Mouse (Mus musculus) MEL (cell line): ENCODE data around the gene Npm3. TPM values are rescaled to one million over a fixed set of nuclear protein-coding genes. Genes with fewer than 3 reads are reported as not detected.

Experiments
- DNase-seq: peaks from one replicate; pipeline ENCODE4 v3.0.0; 2011; ENCODE audit warnings: low read depth, low spot score
- H3K27ac ChIP-seq: 2 replicates; pipeline ENCODE4 v1.5.1; 2012; ENCODE audit warnings: low read depth, mild to moderate bottlenecking, control low read depth, low read length, moderate library complexity; ENCODE audit not compliant: control insufficient read depth
- H3K27me3 ChIP-seq, 2 experiments: fragments of 150-350 bp in 1 of 2; sonication (generic) in 1 of 2; 2 replicates each; pipeline ENCODE4 v1.6.1; 2012; ENCODE audit warnings: low read length in 2 of 2, mild to moderate bottlenecking in 2 of 2, improper control_type of control experiment in 1 of 2, moderate library complexity in 1 of 2; ENCODE audit not compliant: insufficient read depth in 2 of 2, control insufficient read depth in 1 of 2
- H3K36me3 ChIP-seq, 2 experiments: 2 replicates each; pipeline ENCODE4 v1.6.1; 2012 to 2014; ENCODE audit warnings: low read length in 2 of 2, improper control_type of control experiment in 1 of 2, inconsistent platforms in 1 of 2, mild to moderate bottlenecking in 1 of 2; ENCODE audit not compliant: insufficient read depth in 2 of 2, control insufficient read depth in 1 of 2
- H3K4me1 ChIP-seq, 2 experiments: fragments of 150-350 bp in 1 of 2; sonication (generic) in 1 of 2; 2 replicates each; pipeline ENCODE4 v1.6.1; 2012; ENCODE audit warnings: low read length in 2 of 2, improper control_type of control experiment in 1 of 2, mild to moderate bottlenecking in 1 of 2; ENCODE audit not compliant: insufficient read depth in 2 of 2, control insufficient read depth in 1 of 2
- H3K4me3 ChIP-seq, 2 experiments: fragments of 150-350 bp in 1 of 2; sonication (generic) in 1 of 2; 2 replicates each; pipeline ENCODE4 v1.5.1; 2012; ENCODE audit warnings: low read depth in 2 of 2, low read length in 2 of 2, mild to moderate bottlenecking in 2 of 2, moderate library complexity in 2 of 2, control low read depth in 1 of 2, improper control_type of control experiment in 1 of 2; ENCODE audit not compliant: control insufficient read depth in 1 of 2, insufficient read depth in 1 of 2
- H3K79me2 ChIP-seq: 2 replicates; pipeline ENCODE4 v1.6.1; 2012; ENCODE audit warnings: mild to moderate bottlenecking, low read length, moderate library complexity; ENCODE audit not compliant: control insufficient read depth, poor library complexity, insufficient read depth
- H3K9ac ChIP-seq: 2 replicates; pipeline ENCODE4 v1.6.1; 2012; ENCODE audit warnings: low read depth, mild to moderate bottlenecking, control low read depth, low read length, moderate library complexity; ENCODE audit not compliant: control insufficient read depth, poor library complexity, severe bottlenecking
- H3K9me3 ChIP-seq: fragments of 150-350 bp; sonication (generic); replicated peaks from 2 replicates; pipeline ENCODE4 v1.6.1; 2012; ENCODE audit warnings: mild to moderate bottlenecking, low read length, improper control_type of control experiment, moderate library complexity; ENCODE audit not compliant: insufficient read depth
- E2F4 ChIP-seq: IDR thresholded peaks from 2 replicates; pipeline ENCODE4 v1.6.1; 2011; ENCODE audit warnings: low read depth, low read length, improper control_type of control experiment, borderline replicate concordance
- EP300 ChIP-seq, 2 experiments: IDR thresholded peaks; 2 replicates each; pipeline ENCODE4 v1.6.1; 2011; ENCODE audit warnings: improper control_type of control experiment in 2 of 2, low read length in 2 of 2, low read depth in 1 of 2, mild to moderate bottlenecking in 1 of 2
- JUND ChIP-seq: IDR thresholded peaks from 2 replicates; pipeline ENCODE4 v1.6.1; 2011; ENCODE audit warnings: low read depth, mild to moderate bottlenecking, improper control_type of control experiment, low read length
- MAFK ChIP-seq: IDR thresholded peaks from 2 replicates; pipeline ENCODE4 v1.6.1; 2011; ENCODE audit warnings: low read depth, mild to moderate bottlenecking, low read length, improper control_type of control experiment, borderline replicate concordance
- MAX ChIP-seq: IDR thresholded peaks from 2 replicates; pipeline ENCODE4 v1.6.1; 2011; ENCODE audit warnings: low read length, improper control_type of control experiment
- MAZ ChIP-seq: IDR thresholded peaks from 2 replicates; pipeline ENCODE4 v1.6.1; 2012; ENCODE audit warnings: low read depth, mild to moderate bottlenecking, inconsistent platforms, low read length, improper control_type of control experiment
- MXI1 ChIP-seq: IDR thresholded peaks from 2 replicates; pipeline ENCODE4 v1.6.1; 2011; ENCODE audit warnings: mild to moderate bottlenecking, low read depth, low read length, improper control_type of control experiment
- MYC ChIP-seq: IDR thresholded peaks from 2 replicates; pipeline ENCODE4 v1.6.1; 2011; ENCODE audit warnings: low read depth, mild to moderate bottlenecking, low read length, improper control_type of control experiment, moderate library complexity
- NRF1 ChIP-seq: IDR thresholded peaks from 2 replicates; pipeline ENCODE4 v1.6.1; 2014; ENCODE audit warnings: low read depth, mild to moderate bottlenecking, inconsistent platforms, low read length, improper control_type of control experiment, moderate library complexity; ENCODE audit not compliant: poor library complexity, insufficient read depth, severe bottlenecking
- POLR2A ChIP-seq, 2 experiments: IDR thresholded peaks; 2 replicates each; pipeline ENCODE4 v1.6.1; 2011 to 2012; ENCODE audit warnings: low read length in 2 of 2, mild to moderate bottlenecking in 2 of 2, control low read depth in 1 of 2, improper control_type of control experiment in 1 of 2, low read depth in 1 of 2, moderate library complexity in 1 of 2; ENCODE audit not compliant: control insufficient read depth in 1 of 2, insufficient read depth in 1 of 2, poor library complexity in 1 of 2
- POLR2AphosphoS2 ChIP-seq: IDR thresholded peaks from 2 replicates; pipeline ENCODE4 v1.6.1; 2011; ENCODE audit warnings: low read length, improper control_type of control experiment
- RAD21 ChIP-seq: IDR thresholded peaks from 2 replicates; pipeline ENCODE4 v1.6.1; 2011; ENCODE audit warnings: mild to moderate bottlenecking, low read depth, low read length, improper control_type of control experiment
- RCOR1 ChIP-seq: IDR thresholded peaks from 2 replicates; pipeline ENCODE4 v1.6.1; 2012; ENCODE audit warnings: low read depth, mild to moderate bottlenecking, inconsistent platforms, low read length, improper control_type of control experiment
- SIN3A ChIP-seq: IDR thresholded peaks from 2 replicates; pipeline ENCODE4 v1.6.1; 2012; ENCODE audit warnings: low read length, improper control_type of control experiment, inconsistent platforms
- TCF12 ChIP-seq: IDR thresholded peaks from 2 replicates; pipeline ENCODE4 v1.6.1; 2014; ENCODE audit warnings: low read depth, mild to moderate bottlenecking, inconsistent platforms, low read length, improper control_type of control experiment, moderate library complexity
- ZC3H11A ChIP-seq: IDR thresholded peaks from 2 replicates; pipeline ENCODE4 v1.6.1; 2012; ENCODE audit warnings: low read depth, mild to moderate bottlenecking, inconsistent platforms, low read length, improper control_type of control experiment
- ZNF384 ChIP-seq: IDR thresholded peaks from 2 replicates; pipeline ENCODE4 v1.6.1; 2012; ENCODE audit warnings: low read depth, mild to moderate bottlenecking, inconsistent platforms, low read length, improper control_type of control experiment
- polyA plus RNA-seq, 2 experiments: library from polyadenylated mRNA; stranded (reverse) in 1 of 2; unstranded in 1 of 2; fragments of >175 nt in 1 of 2; fragments of >200 nt in 1 of 2; gene quantifications; 2 replicates each; pipeline versions ENCODE4 v1.2.1 to v1.2.4; 2012; ENCODE audit warnings: low replicate concordance in 2 of 2, low read depth in 1 of 2; ENCODE audit not compliant: insufficient read length in 2 of 2, insufficient read depth in 1 of 2, missing spikeins in 1 of 2
- total RNA-seq: library from RNA; depleted of rRNA; stranded (reverse); fragments of 300-350 nt; gene quantifications from 2 replicates; pipeline ENCODE4 v1.2.3, GENCODE M21; 2012

Gene Npm3
- total and polyA plus RNA-seq, 3 experiments, result 426 to 602 TPM; not detected in 1

DNA sequence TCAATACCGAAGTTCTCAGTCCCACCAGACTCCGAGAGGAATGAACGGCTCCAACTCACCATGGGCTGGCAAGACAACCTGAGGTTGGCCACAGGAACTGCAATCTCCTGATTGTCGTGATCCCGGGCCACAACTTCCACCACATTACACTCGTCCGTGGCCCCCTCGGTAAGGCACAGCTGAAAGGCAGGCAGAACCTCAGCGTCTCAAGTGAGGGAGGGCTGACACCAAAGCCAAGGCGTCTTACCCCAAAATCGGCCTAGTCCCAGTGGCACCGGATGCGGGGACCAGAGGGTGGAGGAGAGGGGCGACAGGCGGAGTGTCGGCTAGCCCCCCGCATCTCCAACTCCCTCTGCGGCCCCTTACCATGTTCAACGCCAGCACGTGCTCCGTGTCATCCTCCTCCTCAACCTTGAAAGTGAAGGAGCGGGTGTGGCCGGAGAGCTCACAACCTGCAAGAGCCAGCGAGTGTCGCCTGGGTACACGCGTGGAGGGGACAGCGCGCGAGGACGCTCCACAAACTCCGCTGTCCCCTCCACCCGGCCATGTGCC lies 624 bp downstream of the Npm3 start:
- H3K27me3 ChIP-seq, result no peaks in the 10 kb centered on the region
- peak overlapping the region; percentile 48 for H3K27ac ChIP-seq
- H3K9me3 ChIP-seq, result no peaks in the 10 kb centered on the region
- H3K9ac ChIP-seq, result peak overlapping the region; percentile 85
- peak; percentile 67 for DNase-seq
- H3K79me2 ChIP-seq, result peaks cover 17% of the 10 kb centered on the region
- peaks cover 10 to 11% of the 10 kb centered on the region in 2 experiments; a peak in 3 of 4 replicates for H3K36me3 ChIP-seq
- peaks cover 0 to 8% of the 10 kb centered on the region in 2 experiments; a peak in 2 of 4 replicates for H3K4me1 ChIP-seq
- peak overlapping the region; percentile 88 to 92 for H3K4me3 ChIP-seq
- TF ChIP-seq POLR2A (IDR thresholded peaks at IDR 0.05; ENCODE audit: control insufficient read depth in 1 of 2, insufficient read depth in 1 of 2, low read depth in 1 of 2, low read length in 2 of 2, poor library complexity in 1 of 2) (no peak), TCF12 (no peak), MAX (peak; percentile 65; the same call in 1 of the 2 replicates), MYC (0 out of 2 replicates have a peak, but pooled peaks have one; percentile 9), MXI1 (peak; percentile 79)

DNA sequence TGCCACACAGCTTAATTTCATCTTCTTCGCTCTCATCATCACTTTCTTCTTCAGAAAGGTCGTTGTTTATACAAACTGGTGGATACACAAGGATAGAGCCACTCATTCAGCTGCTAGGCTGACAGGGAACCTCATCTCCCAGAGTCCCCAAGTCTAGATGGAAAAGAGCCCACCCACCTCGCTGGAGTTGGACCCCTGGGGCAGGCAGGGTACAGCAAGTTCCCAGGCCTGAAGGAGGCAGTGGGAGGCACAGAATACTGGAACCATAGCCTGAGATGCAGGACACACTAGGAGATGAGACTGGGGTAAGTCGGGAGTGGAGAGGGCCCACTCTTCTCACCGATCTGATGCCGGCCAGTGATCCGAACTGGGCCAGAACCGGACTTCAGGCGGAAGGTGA lies 1.2 kb downstream of the Npm3 start:
- Histone ChIP-seq H3K79me2 (peaks cover 17% of the 10 kb centered on the region), H3K4me1 (peaks cover 0 to 8% of the 10 kb centered on the region in 2 experiments; a peak in 2 of 4 replicates), H3K36me3 (peaks cover 10 to 11% of the 10 kb centered on the region in 2 experiments; a peak in 3 of 4 replicates), H3K4me3 (peak overlapping the region; percentile 88 to 92), H3K27ac (peak overlapping the region; percentile 48), H3K9ac (peak overlapping the region; percentile 85), H3K9me3 (no peaks in the 10 kb centered on the region), H3K27me3 (no peaks in the 10 kb centered on the region)
- DNase-seq, result peak; percentile 54
- no peak for TF ChIP-seq MAZ
- no peak for TF ChIP-seq POLR2A (IDR thresholded peaks at IDR 0.05; ENCODE audit: control insufficient read depth in 1 of 2, insufficient read depth in 1 of 2, low read depth in 1 of 2, low read length in 2 of 2, poor library complexity in 1 of 2)
- no peak for TF ChIP-seq MYC
- TF ChIP-seq ZC3H11A, result no peak
- no peak for TF ChIP-seq RCOR1
- no peak for TF ChIP-seq JUND
- TF ChIP-seq NRF1, result no peak
- no peak for TF ChIP-seq SIN3A
- TF ChIP-seq MAFK, result no peak
- no peak for TF ChIP-seq ZNF384
- no peak for TF ChIP-seq E2F4
- TF ChIP-seq MAX, result no peak
- TF ChIP-seq POLR2AphosphoS2, result no peak
- no peak for TF ChIP-seq EP300 (IDR thresholded peaks at IDR 0.05; ENCODE audit: low read depth in 1 of 2, low read length in 2 of 2)
- no peak for TF ChIP-seq RAD21
